Mouse (Mus musculus): ENCODE measurements around the gene Mier2.

The Mier2 gene

DNA sequence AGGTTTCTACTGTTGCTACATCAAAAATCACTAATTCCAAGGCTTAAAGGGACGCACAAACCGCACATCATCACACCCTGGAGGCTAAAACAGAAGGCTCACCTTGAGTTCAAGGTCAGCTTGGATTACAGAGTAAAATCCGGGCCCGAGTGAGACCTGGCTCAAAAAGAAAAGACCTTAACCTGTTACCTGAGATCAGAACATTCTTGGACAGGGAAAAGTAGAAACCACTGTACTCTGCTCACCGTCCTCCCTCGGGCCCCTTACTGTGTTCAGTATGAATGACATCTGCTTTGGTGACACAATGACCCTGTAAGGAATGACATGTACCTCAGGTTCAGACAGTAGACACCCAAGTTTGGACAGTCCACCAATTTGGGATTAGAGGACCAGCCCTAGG is 19.8 kb upstream of the Mier2 start:
- no peak for DNase-seq (ENCODE audit: low spot score in 2 of 2)

GRCm38 (mm10) chr10:79574350-79574749 is 19.4 kb upstream of the Mier2 start:
- DNase-seq (ENCODE audit: low spot score in 2 of 2) = no peak

- DNase-seq (ENCODE audit: low spot score in 2 of 2) = no peak
Observed at GRCm38 (mm10) chr10:79573611-79574010, 18.6 kb upstream of the Mier2 start.

GRCm38 (mm10) chr10:79571314-79571713 is 16.3 kb upstream of the Mier2 start:
- DNase-seq (ENCODE audit: low spot score in 2 of 2) = no peak

GRCm38 (mm10) chr10:79569921-79570320 is 14.9 kb upstream of the Mier2 start:
- no peak for DNase-seq (ENCODE audit: low spot score in 2 of 2)

DNA sequence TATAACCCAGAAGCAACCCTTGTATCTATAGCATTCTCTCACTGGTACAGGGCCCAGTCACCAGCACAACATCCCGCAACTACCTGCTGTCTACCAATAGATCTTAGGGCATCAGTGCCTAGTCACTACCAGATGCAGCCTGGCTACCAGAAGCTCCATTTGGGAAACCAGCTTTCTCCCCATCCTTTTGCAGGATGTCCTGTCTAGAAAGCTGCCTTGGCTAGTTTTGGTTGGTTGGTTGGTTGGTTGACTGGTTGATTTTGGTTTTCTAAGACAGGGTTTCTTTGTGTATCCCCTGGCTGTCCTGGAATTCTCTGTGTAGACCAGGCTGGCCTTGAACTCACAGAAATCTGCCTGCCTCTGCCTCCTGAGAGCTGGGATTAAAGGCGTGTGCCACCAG is 4.7 kb upstream of the Mier2 start:
- no peak for DNase-seq (ENCODE audit: low spot score in 2 of 2)

DNA sequence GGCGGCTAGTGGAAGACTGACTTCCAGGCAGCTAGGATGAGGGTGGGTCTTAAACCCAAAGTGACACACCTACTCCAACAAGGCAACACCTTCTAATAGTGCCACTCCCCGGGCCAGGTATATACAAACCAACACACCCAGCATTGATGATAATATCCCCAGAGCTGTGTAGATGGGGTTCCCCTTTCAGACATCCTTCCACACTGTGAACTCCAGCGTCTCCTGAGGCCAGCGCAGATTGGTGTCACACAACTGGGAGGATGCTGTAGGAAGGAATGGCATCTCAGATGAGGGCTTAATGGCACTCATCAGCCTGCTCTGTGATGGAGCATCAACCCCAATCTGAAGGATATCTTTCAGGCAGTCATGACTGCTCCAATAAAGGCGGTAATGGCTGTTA is 2.5 kb upstream of the Mier2 start:
- DNase-seq (ENCODE audit: low spot score in 2 of 2) = no peak

DNA sequence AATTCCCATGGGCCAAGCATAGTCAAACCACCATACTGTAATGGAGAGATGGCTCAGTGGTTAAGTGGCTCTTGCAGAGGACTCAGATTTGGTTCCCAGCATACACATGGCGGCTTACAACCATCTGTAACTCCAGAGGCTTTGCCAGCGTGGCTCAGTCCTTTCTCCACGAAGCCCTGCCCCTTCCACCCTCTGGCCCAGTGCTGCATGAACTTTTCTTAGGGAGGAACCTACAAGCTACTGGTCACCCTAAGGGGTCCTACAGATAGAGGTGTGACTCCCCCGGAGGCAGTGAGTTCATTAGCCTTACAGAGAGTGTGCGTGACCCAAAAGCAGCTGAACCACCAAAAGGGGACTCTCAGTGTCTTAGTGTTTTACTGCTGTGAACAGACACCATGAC is 2.0 kb upstream of the Mier2 start:
- DNase-seq (ENCODE audit: low spot score in 2 of 2) = no peak

GRCm38 (mm10) chr10:79555238-79555724 is 282 bp upstream of the Mier2 start:
- DNase-seq (ENCODE audit: low spot score in 2 of 2) = no peak

GRCm38 (mm10) chr10:79553691-79554090 is 1.3 kb downstream of the Mier2 start:
- no peak for DNase-seq (ENCODE audit: low spot score in 2 of 2)

DNA sequence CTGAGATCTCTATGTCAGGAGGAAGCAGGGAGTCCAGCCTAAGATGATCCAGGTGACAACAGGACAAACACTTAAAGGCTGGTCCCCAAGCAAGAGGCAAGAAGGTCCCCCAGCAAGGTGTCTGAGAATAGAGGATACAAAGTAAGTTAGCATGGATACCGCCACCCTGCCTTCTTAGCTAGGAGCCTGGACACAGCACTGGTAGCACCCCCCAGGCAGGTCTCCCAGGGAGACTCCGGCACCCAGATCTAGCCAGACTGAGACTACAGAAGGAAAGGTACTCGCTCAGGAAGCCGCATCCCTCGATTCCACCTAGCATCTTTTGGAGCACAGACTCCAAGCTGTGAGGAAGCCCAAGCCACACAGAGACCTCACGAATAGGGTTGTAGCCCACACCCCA is 1.8 kb downstream of the Mier2 start:
- DNase-seq (ENCODE audit: low spot score in 2 of 2) = no peak

DNA sequence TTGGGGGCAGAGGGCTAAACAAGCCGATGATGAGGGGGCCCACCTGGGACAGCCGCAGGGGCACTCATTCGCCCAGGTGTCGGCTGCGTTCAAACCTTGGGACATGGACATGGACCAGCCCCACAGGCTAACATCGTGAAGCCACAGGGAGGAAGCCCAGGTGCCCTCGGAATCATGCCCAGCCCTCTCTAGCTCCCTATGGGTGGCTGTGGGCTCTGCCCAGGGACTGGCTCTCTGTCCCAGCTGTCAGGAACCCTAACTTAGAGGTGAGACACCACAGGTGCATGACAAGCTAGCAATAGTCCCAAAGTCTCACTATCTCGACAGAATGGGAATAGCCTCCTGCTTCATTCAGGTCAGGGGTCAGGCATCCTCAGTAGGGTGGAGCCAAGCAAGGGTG is 2.5 kb downstream of the Mier2 start:
- DNase-seq (ENCODE audit: low spot score in 2 of 2) = no peak

- no peak for DNase-seq (ENCODE audit: low spot score in 2 of 2)
Observed at GRCm38 (mm10) chr10:79550366-79550765, 4.6 kb downstream of the Mier2 start.

GRCm38 (mm10) chr10:79548971-79549723 is 5.9 kb downstream of the Mier2 start:
- DNase-seq (ENCODE audit: low spot score in 2 of 2) = no peak

- no peak for DNase-seq (ENCODE audit: low spot score in 2 of 2)
Observed at GRCm38 (mm10) chr10:79548546-79548945, 6.5 kb downstream of the Mier2 start.

DNA sequence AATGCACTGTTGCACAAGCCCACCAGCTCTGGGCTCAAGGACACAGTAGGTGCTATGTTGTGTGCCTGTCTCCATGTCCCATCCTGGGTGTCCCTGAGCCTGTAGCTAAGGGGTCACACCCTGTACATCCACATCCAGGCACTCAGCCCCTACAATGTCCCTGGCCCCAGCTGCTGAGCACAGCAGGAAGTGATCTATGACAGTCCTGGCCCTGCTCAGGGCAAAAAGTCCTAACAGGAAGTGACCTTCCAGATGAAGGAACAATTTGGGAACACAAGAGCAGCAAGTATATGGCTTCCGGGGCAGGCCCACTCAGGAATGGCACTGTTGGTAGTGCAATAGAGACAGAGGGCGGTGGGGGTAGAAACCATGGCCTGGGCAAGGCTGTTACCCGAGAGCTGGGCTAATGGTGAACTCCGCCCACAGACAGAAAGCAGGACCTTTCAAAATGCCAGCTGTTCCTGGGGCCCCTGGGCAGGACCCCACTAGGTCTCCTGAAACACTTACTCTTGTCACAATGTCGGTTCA is 7.8 kb downstream of the Mier2 start:
- DNase-seq (ENCODE audit: low spot score in 2 of 2) = no peak

DNA sequence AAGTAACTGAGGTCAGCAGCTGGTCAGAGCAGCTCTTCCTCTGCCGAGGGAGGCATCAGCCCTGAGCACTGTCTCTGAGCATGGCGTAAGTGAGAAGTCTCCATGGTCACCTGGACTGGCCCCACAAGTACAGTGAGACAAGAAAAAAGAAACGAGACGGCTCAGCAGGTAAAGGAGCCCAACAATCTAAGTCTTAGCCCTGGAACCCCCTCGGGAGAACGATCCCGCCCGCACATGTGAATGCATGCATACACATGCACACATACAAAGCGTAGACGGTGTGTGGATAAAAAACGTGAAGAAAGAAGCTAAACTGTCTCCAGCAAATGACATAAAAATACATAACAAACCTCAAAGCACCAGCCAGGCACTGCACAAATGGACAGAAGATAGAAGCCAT is 8.5 kb downstream of the Mier2 start:
- no peak for DNase-seq (ENCODE audit: low spot score in 2 of 2)

- no peak for DNase-seq (ENCODE audit: low spot score in 2 of 2)
Observed at GRCm38 (mm10) chr10:79545891-79546290, 9.1 kb downstream of the Mier2 start.

GRCm38 (mm10) chr10:79544631-79545030 is 10.4 kb downstream of the Mier2 start:
- DNase-seq (ENCODE audit: low spot score in 2 of 2) = no peak

DNA sequence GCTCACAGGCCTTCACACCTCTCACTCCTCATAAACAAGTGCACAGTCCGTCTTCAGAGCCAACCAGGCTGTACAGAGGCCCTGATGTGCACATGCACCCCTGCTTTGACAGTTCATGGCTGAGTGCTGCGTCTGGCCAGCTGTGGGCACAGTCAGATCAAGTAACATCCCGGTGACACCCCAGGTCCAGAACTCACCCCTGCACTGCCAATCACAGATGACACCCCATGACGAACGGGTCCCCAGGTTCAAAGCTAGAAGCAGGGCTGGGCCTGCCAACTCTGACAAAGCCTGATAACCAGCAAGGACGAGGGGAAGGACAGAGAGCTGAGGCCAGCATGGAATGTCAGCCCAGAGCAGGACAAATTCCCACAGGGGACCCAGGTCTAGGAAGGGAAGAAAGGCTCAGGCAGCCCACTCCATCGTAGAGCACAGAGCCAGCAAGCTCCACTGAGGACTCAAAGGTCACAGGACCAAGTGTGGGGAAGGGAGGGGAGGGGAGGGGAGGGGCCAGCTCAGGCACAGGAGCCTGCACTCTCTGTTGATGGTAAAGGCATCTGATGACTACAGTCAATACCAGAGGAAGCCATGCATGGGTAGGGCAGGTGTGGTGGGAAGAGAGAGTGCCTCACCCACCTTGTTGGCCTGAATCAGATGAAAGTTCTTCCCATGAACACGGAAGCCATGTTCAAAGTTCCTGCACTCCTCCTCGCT is 11.0 kb downstream of the Mier2 start:
- DNase-seq (ENCODE audit: low spot score in 2 of 2) = no peak

DNA sequence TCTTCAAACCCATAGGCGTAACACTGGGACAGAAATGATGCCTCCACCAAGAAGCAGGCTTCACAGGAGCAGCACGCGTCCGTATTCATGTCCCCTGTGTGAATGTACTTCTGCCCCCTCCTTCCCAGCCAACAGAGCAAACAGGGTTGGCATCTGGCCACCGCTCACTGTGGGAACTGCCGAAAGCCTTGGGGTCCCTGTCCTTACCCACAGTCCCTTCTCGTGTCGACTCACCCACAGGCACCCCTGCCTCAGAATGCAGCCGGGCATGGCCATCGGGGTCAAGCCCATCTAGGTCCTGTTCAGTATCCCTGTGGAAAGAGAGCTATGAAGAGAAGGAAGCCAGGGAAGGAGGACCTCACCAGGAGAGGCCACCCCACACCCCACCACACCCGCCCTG is 12.8 kb downstream of the Mier2 start:
- DNase-seq (ENCODE audit: low spot score in 2 of 2) = no peak

DNA sequence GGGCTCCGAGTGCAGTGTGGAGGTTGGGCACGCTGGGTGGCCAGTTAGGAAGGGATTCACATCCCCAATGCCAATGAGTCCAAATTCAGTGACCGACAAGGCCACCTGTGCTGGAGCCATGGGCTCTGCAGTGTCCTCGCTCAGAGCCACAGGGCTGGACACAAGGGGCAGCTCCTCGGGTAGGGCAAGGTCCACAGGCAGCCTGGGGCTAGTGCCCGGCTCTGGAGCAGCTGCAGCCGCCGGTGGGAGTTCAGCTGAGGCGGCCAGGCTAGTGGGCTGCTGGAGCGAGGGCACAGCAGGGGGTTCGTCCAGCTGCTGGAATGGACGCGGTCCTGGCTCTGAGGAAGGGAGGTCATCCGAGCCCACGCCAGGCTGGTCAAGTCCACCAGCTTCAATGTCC is 13.5 kb downstream of the Mier2 start:
- DNase-seq (ENCODE audit: low spot score in 2 of 2) = no peak

DNA sequence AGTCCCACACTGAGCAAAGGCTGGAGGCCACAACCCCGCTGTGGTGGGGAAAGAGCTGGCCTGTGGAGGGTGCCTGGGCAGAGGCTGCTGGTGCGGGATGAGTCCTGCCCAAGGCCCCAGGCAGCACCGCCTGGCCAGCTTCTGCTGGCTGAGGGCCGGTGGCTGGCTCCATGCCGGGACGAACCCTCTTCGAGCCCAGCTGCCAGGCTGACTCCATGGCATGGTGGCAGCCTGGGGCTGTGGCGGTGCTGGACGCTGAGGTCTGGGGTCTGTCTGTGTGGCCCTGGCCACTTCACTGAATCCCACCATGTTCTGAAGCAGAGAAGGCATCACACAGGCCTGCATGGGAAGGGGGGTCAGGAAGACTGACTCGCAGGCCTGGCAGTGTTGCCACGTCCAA is 14.3 kb downstream of the Mier2 start:
- DNase-seq (ENCODE audit: low spot score in 2 of 2) = no peak

All from heart, adult 9 months (tissue).